Mouse (Mus musculus): ENCODE measurements around the gene Ptpn13.

Gene Ptpn13

GRCm38 (mm10) chr5:103595394-103596226 is 170.6 kb downstream of the Ptpn13 start:
- DNase-seq (ENCODE audit: low spot score) = no peak

GRCm38 (mm10) chr5:103596467-103597146 is 171.6 kb downstream of the Ptpn13 start:
- DNase-seq (ENCODE audit: low spot score) = no peak

- DNase-seq (ENCODE audit: low spot score) = no peak
These were observed 172.6 kb downstream of the Ptpn13 start for GRCm38 (mm10) chr5:103597604-103598003.

GRCm38 (mm10) chr5:103598264-103598663 is 173.3 kb downstream of the Ptpn13 start:
- no peak for DNase-seq (ENCODE audit: low spot score)

- DNase-seq (ENCODE audit: low spot score) = no peak
These were observed 173.9 kb downstream of the Ptpn13 start for GRCm38 (mm10) chr5:103598881-103599280.

GRCm38 (mm10) chr5:103603115-103603893 is 178.3 kb downstream of the Ptpn13 start:
- DNase-seq (ENCODE audit: low spot score) = no peak

GRCm38 (mm10) chr5:103605707-103606106 is 180.7 kb downstream of the Ptpn13 start:
- no peak for DNase-seq (ENCODE audit: low spot score)

- DNase-seq (ENCODE audit: low spot score) = no peak
These were observed 185.2 kb downstream of the Ptpn13 start for GRCm38 (mm10) chr5:103610148-103610547.

- no peak for DNase-seq (ENCODE audit: low spot score)
These were observed 186.0 kb downstream of the Ptpn13 start for GRCm38 (mm10) chr5:103610856-103611472.

GRCm38 (mm10) chr5:103612316-103612715 is 187.3 kb downstream of the Ptpn13 start:
- DNase-seq (ENCODE audit: low spot score) = no peak

GRCm38 (mm10) chr5:103614356-103614755 is 189.4 kb downstream of the Ptpn13 start:
- DNase-seq (ENCODE audit: low spot score) = no peak

GRCm38 (mm10) chr5:103617191-103617590 is 192.2 kb downstream of the Ptpn13 start:
- DNase-seq (ENCODE audit: low spot score) = no peak

- no peak for DNase-seq (ENCODE audit: low spot score)
These were observed 195.4 kb downstream of the Ptpn13 start for GRCm38 (mm10) chr5:103620301-103620973.

- DNase-seq (ENCODE audit: low spot score) = no peak
These were observed 197.3 kb downstream of the Ptpn13 start for GRCm38 (mm10) chr5:103622321-103622720.

- no peak for DNase-seq (ENCODE audit: low spot score)
These were observed 199.8 kb downstream of the Ptpn13 start for GRCm38 (mm10) chr5:103624831-103625230.

- no peak for DNase-seq (ENCODE audit: low spot score)
These were observed 203.5 kb downstream of the Ptpn13 start for GRCm38 (mm10) chr5:103628499-103628898.

- no peak for DNase-seq (ENCODE audit: low spot score)
These were observed 204.2 kb downstream of the Ptpn13 start, which contains the start of gene Slc10a6 for GRCm38 (mm10) chr5:103629111-103629764. Gene Slc10a6, minus strand, starts transcription at chr5:103629403.

GRCm38 (mm10) chr5:103629854-103630580 is 205.0 kb downstream of the Ptpn13 start:
- no peak for DNase-seq (ENCODE audit: low spot score)

- DNase-seq (ENCODE audit: low spot score) = no peak
These were observed 212.2 kb downstream of the Ptpn13 start for GRCm38 (mm10) chr5:103637162-103637561.

- DNase-seq (ENCODE audit: low spot score) = no peak
These were observed 219.2 kb downstream of the Ptpn13 start for GRCm38 (mm10) chr5:103644167-103644566.
